Mouse (Mus musculus) layer of hippocampus, postnatal 10 days (tissue): Measurements from ENCODE around the gene Epb41l1. TPM values are rescaled to one million over a fixed set of nuclear protein-coding genes. Genes with fewer than 3 reads are reported as not detected.

ENCODE experiments used
- DNase-seq, 2 experiments: peaks; one replicate each; pipeline ENCODE4 v3.0.0; 2021; ENCODE audit warnings: low spot score in 2 of 2
- microRNA-seq, 2 experiments: library from miRNA; unstranded; fragments of <30 nt; microRNA quantifications; one replicate each; pipeline ENCODE4 v1.2.0; 2021
- total RNA-seq, 2 experiments: library from RNA; stranded (reverse); gene quantifications; 2 replicates each; pipeline ENCODE4 v1.2.3; 2021

The Epb41l1 gene
- total RNA-seq, 2 experiments from 2014 or later = 268 to 270 TPM

DNA sequence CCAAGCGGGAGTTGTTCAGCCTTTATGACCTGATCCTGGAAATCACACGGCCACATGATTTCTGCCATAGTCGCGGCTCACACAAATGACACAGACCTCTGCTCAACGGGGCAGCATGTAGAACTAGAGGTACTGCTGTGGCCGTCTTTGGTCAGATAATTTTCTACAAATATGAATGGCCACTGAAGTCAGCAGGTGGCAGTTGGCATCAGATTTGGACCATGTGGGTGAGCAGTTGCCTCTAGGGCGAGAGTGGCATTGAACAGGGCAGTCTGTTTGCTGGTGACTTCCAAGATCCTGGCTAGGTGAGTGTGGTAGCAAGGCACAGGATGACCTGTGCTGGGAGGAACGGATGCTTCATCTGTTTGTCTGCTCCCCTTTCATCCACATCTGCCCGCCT is 168.8 kb downstream of the Epb41l1 start:
- no peak for DNase-seq

Small RNAs within 50 kb of the gene (microRNA-seq; reads per million reads assigned to microRNA genes)
- 0 reads per million in 2 experiments for gene Gm22758

Other genes with a start within 250 kb of the Epb41l1 start
- gene Rbm39, start 240.7 kb upstream of the Epb41l1 start, total RNA-seq = 100 to 1,000 TPM; 290 to 339 TPM
- gene Phf20, start 224.4 kb upstream of the Epb41l1 start, total RNA-seq = 10 to 100 TPM; 75.4 to 86.9 TPM
- 1 to 10 TPM; 2.9 to 4.7 TPM for gene Cnbd2, start 108.6 kb upstream of the Epb41l1 start, total RNA-seq
- gene Scand1, start 108.2 kb upstream of the Epb41l1 start, total RNA-seq = 100 to 1,000 TPM; 116 to 132 TPM
- 10 to 100 TPM; 30.4 to 33.5 TPM for gene Aar2, start 126.7 kb downstream of the Epb41l1 start, total RNA-seq
- gene Dlgap4, start 192.8 kb downstream of the Epb41l1 start, total RNA-seq = 100 to 1,000 TPM; 220 to 257 TPM